Mouse (Mus musculus) cortical plate, adult 2 months (tissue): ENCODE measurements around the gene Tec. TPM values are rescaled to one million over a fixed set of nuclear protein-coding genes. Genes with fewer than 3 reads are reported as not detected.

Source experiments
- H3K27ac ChIP-seq: fragments of 200-500 bp; 2 replicates; pipeline ENCODE4 v1.5.1; 2012; ENCODE audit warnings: low read length, control low read depth, inconsistent platforms; ENCODE audit not compliant: insufficient read depth
- H3K4me1 ChIP-seq: fragments of 200-500 bp; 2 replicates; pipeline ENCODE4 v1.6.1; 2011; ENCODE audit warnings: low read length; ENCODE audit not compliant: control insufficient read depth, insufficient read depth
- H3K4me3 ChIP-seq: fragments of 200-500 bp; 2 replicates; pipeline ENCODE4 v1.5.1; 2011; ENCODE audit warnings: mild to moderate bottlenecking, low read length, control low read depth; ENCODE audit not compliant: insufficient read depth
- CTCF ChIP-seq: fragments of 200-500 bp; IDR thresholded peaks from 2 replicates; pipeline ENCODE4 v1.5.1; 2011; ENCODE audit warnings: mild to moderate bottlenecking, control low read depth, low read length; ENCODE audit not compliant: insufficient read depth; ENCODE audit errors: extremely low read depth
- POLR2A ChIP-seq: fragments of 200-500 bp; IDR thresholded peaks from 2 replicates; pipeline ENCODE4 v1.6.1; 2011; ENCODE audit warnings: mild to moderate bottlenecking, low read length, control low read depth; ENCODE audit not compliant: insufficient read depth; ENCODE audit errors: extremely low read depth
- polyA plus RNA-seq: library from polyadenylated mRNA; depleted of rRNA; stranded (reverse); fragments of >200 nt; gene quantifications from 2 replicates; pipeline ENCODE4 v1.2.3, GENCODE M21; 2012

Gene Tec
- polyA plus RNA-seq, 1 experiment: 2.0 TPM

DNA sequence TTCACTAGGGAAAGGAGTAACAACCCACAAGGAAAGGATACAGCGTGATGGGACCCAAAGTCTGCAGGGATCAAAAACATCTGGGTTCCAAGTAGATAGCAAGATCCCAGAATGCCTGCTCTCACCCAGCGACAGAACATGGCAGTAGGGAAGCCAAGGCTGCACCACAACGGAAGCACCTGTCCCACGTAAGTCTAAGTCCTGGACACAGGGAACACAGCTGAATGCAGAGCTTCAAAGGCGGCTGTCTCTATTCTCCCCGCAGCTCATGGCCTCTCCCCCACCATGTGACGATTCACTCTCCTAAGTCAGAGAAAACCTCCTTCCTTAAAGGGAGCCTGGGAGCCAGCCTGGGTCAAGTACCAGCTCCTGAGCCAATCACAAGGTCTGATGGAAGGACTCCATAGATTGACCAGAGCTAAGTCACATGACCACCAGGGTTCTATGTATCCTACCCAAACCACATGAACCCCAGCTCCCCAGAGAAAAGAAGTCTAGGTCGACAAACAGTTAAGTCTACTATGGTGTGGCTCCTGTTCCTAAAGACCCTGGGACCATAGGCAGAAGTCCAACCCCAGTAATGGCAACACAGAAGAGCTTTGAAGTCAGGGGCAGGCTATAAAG, 11.9 kb downstream of the Tec start:
- Histone ChIP-seq H3K4me1 (no peaks in the 10 kb centered on the region), H3K27ac (no peak overlapping the region), H3K4me3 (no peak overlapping the region)
- TF ChIP-seq CTCF: no peak

DNA sequence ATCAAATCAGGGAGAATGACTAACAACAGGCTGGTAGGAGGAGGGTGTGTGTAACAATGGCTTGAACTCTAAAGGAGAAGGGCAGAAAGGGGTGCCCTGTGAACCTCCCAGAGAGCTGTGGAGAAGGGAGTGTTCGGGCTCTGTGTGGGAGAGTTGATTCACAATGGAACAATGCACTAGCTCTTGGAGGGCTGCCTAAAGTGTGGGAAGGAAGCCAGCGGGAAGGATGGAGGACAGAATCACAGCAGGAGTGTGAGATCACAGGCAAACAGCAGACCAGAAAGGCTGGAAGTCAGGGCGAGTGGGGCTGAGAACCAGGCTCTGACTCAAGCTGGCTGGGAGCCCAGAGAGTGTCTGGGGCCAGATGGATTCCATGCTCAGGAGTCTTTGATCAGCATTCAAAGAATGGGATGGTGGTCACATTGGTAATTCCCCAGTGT, 12.6 kb downstream of the Tec start:
- no peak overlapping the region for H3K27ac ChIP-seq
- TF ChIP-seq CTCF (no peak), POLR2A (no peak)
- H3K4me1 ChIP-seq: no peaks in the 10 kb centered on the region
- no peak overlapping the region for H3K4me3 ChIP-seq

DNA sequence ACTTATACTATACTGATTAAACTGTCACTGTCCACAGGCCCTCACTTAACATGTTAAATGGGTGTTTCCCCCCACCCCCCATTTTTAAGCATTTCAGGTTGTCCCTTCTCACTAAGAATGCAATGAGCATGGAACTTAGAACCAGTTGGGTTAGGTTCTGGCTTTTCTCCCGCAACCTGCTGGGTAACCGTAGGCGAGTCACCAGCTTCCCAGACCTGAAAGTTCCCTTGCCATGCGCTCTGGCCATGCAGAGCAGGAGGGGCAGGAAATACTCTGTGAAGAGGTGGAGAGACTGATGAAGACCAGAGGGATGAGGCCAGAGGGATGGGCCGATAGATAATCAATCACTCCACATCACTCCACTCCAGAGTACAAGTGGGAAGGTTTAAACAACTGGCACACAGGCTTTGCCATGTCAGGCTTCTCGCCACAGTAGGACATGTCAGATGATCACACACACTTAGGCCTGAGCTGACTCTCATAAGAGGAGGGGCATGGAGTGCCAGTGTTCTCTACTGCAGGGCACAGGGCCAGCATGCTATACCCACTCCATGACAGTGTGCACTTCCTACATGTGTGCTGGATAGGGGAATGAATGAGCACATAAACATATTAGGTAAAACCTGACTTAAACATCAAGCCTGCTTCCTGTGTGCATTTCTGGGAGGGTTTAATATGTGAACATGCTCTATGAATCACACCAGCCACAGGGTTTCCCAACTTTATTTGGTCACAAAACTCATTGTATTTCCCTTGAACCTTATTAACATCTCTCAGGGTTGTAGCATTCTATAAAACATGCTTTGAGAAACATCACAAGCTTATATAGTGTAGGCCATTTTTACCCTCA, 13.9 kb downstream of the Tec start:
- Histone ChIP-seq H3K4me1 (no peaks in the 10 kb centered on the region), H3K27ac (no peak overlapping the region), H3K4me3 (no peak overlapping the region)
- TF ChIP-seq POLR2A (no peak), CTCF (no peak)

DNA sequence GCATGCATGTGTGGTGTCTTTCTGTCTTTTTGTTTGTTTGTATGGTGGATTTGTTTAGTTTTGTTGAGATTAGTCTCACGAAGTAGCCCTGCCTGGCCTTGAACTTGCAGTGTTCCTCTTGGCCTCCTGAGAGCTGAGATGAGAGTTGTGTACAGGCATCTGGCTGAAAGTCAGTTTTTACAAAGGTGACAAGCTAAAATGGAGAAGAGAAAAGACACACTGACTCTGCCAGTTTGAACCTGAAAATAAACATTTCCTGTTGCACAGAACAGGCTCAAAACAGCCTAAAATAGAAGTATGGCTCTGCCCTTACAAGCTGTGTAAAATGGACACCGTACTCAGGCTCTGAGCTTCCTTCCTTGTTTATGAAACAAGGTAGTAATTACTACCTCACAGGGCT, 14.9 kb downstream of the Tec start:
- Histone ChIP-seq H3K27ac (no peak overlapping the region), H3K4me3 (no peak overlapping the region), H3K4me1 (no peaks in the 10 kb centered on the region)
- TF ChIP-seq POLR2A (no peak), CTCF (no peak)

DNA sequence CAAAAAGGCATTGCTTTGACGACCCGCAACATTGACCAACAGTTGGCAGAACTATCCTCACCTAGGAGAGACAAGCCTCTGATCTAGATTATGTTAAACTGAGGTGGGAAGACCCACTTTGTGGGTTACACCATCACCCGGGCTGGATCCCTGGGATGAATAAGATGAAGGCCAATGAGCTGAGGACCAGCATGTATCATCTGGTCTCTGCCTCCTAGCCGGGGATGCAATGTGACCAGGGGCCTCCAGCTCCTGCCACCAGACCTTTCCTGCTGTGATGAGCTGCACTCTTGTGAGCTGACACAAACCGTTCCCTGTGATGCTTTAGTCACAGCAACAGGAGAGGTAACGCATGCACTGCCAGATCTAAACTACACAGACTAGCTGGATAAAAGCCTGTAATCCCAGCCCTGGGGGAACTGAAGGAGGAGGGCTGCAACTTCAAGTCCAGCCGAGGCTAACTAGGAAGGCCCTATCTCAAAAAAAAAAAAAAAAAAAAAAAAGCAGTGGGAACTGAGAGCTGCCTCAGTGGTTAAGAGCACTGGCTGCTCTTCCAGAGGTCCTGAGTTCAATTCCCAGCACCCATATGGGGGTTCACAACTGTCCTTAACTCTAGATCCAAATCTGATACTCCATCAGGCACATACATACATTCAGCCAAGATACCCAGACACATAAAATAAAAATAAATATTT, 15.8 kb downstream of the Tec start:
- TF ChIP-seq CTCF (no peak), POLR2A (no peak)
- Histone ChIP-seq H3K4me3 (no peak overlapping the region), H3K27ac (no peak overlapping the region), H3K4me1 (no peaks in the 10 kb centered on the region)

- Histone ChIP-seq H3K4me3 (no peak overlapping the region), H3K27ac (no peak overlapping the region), H3K4me1 (no peaks in the 10 kb centered on the region)
- TF ChIP-seq CTCF (no peak), POLR2A (no peak)
These were observed 16.6 kb downstream of the Tec start for GRCm38 (mm10) chr5:72851674-72852098.

- H3K27ac ChIP-seq: no peak overlapping the region
- TF ChIP-seq CTCF: no peak
- TF ChIP-seq POLR2A: no peak
These were observed 17.2 kb downstream of the Tec start for GRCm38 (mm10) chr5:72850926-72851673.

DNA sequence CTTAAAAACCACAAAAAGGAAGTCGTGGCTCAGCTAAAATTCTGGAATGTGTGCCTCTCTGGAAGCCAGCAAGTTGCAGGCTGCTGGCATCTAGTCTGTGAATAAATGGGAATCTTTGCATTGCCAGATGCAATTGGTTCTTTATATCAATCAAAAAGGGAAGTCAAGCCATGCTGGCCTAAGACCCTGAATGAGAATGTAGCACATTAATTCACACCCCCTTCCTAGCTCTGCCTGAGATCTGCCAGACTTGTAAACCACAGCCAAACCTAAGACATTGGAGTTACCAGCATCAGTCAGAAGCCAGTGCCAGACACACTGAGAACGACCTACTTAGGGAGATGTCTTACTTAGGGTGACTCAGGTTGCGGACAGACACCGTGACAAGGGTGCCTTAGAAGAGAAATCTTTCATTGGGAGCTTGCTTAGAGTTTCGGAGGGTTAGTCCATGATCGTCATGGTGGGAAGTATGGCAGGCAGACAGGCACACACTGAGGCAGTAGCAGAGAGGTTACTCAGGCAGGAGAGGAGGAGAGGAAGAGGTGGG, 19.3 kb downstream of the Tec start:
- TF ChIP-seq POLR2A (no peak), CTCF (no peak)
- no peak overlapping the region for H3K27ac ChIP-seq

More at GRCm38 (mm10) chr5:72850926-72851673, 17.2 kb downstream of the Tec start:
- no peaks in the 10 kb centered on the region for H3K4me1 ChIP-seq
- no peak overlapping the region for H3K4me3 ChIP-seq

GRCm38 (mm10) chr5:72846712-72847111, 21.6 kb downstream of the Tec start:
- TF ChIP-seq CTCF (no peak), POLR2A (no peak)
- no peak overlapping the region for H3K27ac ChIP-seq
- H3K4me1 ChIP-seq: 0 out of 2 replicates have a peak, but pooled peaks cover 1% of the 10 kb centered on the region
- H3K4me3 ChIP-seq: no peak overlapping the region

More for the DNA sequence above, 19.3 kb downstream of the Tec start:
- Histone ChIP-seq H3K4me1 (0 out of 2 replicates have a peak, but pooled peaks cover 1% of the 10 kb centered on the region), H3K4me3 (no peak overlapping the region)
